Mouse (Mus musculus) thymus, postnatal 14 days (tissue): ENCODE results near the gene Usp12.

Source experiments
- DNase-seq: peaks from one replicate; pipeline ENCODE4 v3.0.0; 2021

Usp12 gene

GRCm38 (mm10) chr5:146794853-146795252, at the start of gene Usp12:
Gene Usp12 (minus strand): TSS chr5:146795006.
- DNase-seq = peak; percentile 99

DNA sequence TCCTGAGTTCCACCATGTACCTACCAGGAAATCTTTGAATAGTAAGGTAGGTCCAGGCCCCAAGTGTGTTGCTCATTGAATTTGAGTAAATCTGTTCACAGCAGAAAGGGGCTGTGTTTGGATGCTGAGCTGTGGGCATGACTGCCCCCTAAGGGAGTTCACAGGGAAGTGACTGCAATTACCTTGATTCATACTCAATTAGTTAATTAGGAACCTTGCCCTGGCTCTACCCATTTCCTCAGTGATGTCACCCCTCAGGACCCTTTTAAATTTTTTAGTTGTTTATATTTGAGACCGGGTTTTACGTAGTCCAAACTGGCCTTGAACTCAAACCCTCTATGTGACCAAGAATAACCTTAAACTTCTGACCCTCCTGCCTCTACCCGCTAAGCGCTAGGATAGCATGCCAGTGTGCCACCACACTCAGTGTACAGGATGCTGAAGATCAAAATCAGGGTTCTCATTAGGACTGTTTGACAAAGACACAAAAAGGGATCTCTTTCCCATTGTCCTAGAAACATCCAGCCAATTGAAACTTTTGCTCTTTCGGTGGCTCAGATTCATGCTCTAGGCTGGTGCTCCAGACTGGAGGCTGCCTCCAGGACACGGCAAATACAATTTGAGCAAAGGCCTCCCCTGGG, 49.6 kb upstream of the Usp12 start:
- DNase-seq = no peak

DNA sequence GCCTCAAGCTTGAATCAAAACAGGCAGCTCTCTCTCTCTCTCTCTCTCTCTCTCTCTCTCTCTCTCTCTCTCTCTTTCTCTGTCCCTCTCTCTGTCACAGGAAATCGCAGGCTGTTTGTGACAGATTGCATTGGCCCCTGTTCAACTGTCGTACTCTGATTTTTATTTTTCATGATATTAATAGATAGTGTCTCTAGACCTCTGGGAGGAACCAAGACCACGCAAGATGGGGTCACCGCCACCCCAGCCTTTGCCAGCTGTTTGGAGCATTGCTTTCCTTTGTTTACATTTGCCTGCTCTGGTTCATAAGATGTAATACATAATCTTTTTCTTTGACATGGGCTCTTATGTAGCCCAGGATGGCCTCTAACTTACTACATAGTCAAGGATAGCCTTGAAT, 47.2 kb upstream of the Usp12 start:
- DNase-seq = no peak

- no peak for DNase-seq
Measured at GRCm38 (mm10) chr5:146841301-146841700, 46.5 kb upstream of the Usp12 start.

GRCm38 (mm10) chr5:146840422-146840821, 45.6 kb upstream of the Usp12 start:
- DNase-seq = no peak

GRCm38 (mm10) chr5:146839760-146840159, 45.0 kb upstream of the Usp12 start:
- DNase-seq = no peak

- DNase-seq = no peak
Measured at GRCm38 (mm10) chr5:146838836-146839648, 44.2 kb upstream of the Usp12 start.

GRCm38 (mm10) chr5:146837967-146838720, 43.3 kb upstream of the Usp12 start:
- no peak for DNase-seq

DNA sequence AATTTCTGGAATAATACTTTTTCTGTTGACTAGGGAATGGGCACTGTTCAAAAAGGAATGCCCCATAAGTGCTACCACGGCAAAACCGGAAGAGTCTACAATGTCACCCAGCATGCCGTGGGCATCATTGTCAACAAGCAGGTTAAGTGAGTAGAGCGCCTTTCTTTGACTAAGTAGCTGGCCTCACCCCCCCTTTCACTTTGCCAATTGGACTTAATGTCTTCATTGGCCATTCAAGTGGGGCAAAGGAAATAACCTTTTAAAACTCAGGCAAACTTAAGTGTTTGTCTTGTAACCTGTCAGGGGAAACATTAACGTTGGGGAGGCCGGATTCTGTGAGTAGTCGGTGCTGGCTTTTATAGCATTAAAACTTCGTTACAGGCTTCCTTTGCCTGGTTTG, 40.2 kb upstream of the Usp12 start:
- DNase-seq = no peak

DNA sequence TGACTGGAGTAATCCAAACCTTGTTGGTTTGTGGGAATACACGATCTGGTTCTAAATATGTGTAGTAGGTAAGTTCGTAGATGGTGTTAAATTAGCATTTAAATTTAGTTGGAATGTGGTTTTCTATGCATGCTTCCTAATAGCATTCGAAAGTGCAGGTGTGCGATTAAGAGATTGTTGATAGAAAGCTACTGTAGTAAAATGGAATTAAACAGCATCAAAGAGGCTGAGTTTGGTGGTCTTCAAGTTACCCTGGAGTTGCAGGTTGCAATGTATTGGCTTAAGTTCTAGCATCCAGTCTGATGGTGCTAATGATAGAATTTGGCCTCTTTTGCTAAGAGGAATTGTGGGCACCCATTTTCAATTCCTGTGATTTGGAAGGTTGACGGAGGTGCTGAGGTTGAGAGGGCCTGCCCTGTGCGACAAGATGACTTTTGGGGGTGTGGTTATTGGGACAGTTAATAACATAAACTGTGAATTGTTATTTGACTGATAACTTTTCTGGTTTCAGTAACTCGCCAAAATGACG, 38.9 kb upstream of the Usp12 start:
- no peak for DNase-seq

DNA sequence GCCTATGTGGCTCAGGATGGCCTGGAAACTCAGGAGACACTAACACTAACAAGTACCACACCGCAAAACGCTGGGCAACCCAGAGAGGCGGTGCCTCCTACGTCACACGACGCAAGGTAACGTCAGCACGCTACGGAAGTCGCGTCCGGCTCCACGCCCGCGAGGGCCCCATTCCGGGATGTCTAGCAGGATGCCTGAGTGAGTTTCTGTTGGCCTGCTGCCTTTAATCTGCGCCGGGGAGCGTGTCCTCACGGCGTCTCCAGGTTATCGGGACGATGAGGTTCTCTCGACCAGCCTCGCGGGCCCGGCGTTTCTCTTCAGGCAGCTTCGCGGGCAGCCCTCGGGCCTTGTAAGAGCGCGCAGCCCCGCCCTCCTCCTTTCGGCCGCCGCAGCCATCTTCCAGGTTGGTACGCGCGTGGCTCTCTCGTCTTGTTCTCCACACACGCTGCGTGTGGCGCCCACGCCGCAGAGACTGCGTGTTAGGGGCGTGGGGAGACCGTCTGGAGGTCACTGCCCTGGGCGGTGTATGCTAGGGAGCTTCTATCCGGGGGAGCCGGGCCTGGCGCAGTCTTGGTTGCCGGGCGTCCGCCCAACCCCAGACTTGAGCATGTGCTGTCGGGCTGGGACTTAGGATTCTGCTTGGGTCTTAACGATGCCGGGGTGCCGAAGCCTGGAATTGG, 38.1 kb upstream of the Usp12 start, which contains the start of gene Rpl21:
Rpl21 (plus strand) TSS at position 122 of the 680 bp plus-strand sequence.
- peak; percentile 92 for DNase-seq

GRCm38 (mm10) chr5:146832435-146832768, 37.6 kb upstream of the Usp12 start:
- DNase-seq = no peak

- peak; percentile 48 for DNase-seq
Measured at GRCm38 (mm10) chr5:146829528-146829927, 34.7 kb upstream of the Usp12 start.

DNA sequence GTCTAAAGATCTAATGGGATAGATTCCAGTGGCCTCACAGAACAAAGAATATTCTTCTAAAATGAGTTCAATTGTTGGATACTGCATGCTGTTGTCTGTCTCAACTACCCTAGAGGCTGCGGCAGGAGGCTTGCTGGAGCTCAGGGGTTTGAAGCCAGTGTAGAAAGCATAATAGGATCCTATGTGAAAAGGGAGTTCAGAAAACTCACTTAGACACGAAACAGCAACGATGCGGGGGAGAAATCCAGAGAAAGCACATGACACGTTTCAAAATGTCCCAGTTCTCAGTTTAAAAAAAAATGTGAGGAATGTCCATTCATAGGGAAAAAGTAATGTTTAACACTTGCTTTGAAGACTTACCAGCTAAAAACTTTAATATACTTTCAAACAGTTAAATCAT, 28.2 kb upstream of the Usp12 start:
- DNase-seq = no peak

- DNase-seq = no peak
Measured at GRCm38 (mm10) chr5:146818906-146819623, 24.3 kb upstream of the Usp12 start.

DNA sequence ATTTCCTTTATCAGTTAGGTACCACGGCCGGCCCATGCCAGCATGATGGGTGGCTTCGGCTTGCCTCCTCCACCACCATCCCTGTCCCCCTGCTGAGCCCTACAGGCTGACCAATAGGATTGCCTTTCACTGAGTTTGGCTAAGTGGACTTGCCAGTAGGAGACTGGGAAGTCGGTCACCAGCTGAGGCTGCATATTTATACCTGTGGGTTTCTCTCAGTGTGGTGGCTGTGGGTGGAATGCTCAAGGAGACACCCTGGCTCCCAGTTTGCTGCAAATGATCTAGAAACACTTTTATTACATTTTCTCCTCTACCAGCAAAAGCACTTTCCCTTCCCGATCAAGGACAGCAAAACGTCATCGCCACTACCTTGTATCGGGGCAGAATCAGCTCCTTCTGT, 22.8 kb upstream of the Usp12 start:
- no peak for DNase-seq

DNA sequence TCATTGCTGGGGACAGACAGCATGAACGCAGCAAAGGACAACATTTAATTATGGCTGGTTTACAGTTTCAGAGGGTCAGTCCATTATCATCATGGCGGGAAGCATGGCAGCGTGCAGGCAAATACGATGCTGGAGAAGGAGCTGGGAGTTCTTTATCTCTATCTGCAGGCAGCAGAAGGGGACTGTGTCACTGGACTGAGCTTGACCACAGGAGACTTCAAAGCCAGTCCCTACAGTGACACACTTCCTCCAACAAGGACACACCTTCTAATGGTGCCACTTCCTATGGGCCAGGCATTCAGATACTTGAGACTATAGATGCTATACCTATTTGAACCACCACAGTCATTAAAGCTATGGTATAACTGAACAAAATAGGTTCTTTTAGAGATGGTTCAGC, 20.6 kb upstream of the Usp12 start:
- DNase-seq = no peak

DNA sequence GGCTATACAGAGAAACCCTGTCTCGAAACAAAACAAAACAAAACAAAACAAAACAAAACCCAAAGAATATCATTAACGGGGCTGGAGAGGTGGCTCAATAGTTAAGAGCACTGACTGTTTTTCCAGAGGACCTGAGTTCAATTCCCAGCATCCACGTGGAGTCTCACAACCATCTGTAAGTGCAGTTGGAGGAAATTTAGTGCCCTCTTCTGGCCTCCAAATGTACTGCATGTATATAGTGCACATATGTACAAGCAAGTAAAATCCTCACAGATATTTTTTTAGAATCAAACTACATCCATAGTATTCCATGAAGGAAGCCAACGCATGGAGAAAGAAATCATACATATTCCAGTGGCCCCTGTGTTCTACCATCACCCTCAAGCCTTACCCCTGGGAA, 18.6 kb upstream of the Usp12 start:
- no peak for DNase-seq

- DNase-seq = no peak
Measured at GRCm38 (mm10) chr5:146812866-146813265, 18.1 kb upstream of the Usp12 start.

- DNase-seq = no peak
Measured at GRCm38 (mm10) chr5:146809951-146810350, 15.1 kb upstream of the Usp12 start.

DNA sequence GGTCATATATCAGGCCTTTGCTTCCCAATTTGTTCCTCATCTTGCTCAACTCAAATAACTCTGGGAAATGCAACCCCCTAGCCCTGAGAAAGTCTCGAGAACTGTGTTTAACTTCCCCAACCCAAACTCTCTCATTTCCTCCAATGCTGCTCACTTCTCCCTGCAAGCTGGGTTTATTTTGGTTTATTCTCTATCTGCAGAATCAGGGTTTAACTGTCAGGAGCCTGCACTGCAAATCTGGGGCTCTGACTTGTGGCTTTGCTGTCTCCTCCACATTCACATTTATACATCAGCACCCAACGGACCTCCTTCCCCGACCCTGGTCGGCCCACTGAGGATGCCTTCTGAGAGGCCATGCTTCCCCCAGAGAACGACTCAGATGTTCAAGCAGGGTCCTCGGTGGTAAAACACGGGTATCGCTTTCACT, 11.2 kb upstream of the Usp12 start:
- DNase-seq = no peak

DNA sequence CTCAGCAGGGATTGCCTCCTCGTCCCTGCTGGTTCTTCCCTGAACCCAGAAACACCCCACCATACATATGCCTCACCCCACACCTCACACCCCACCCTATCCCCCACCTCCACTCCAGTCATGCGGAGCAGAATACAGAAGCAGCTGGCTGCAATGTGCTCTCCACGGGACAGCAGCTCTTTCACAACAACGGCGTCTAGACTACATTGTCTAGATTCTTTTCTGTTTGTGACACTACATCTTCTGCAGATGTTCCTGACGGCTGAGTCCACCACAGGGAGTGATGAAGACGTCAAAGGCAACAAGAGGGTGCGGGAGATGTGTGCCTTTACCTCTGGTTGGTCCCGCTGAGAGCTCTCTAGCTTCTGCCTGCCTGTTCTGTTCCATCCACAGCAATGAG, 3.2 kb upstream of the Usp12 start:
- DNase-seq = no peak
